Mouse (Mus musculus) liver, embryonic 14.5 days (tissue): ENCODE measurements at regions not wholly inside any gene's neighbourhood (a gene's known extent, or its start where the extent isn't known, plus 50 kb on each side); places are given as distances from the start of the nearest gene placed in this dataset.

Source experiments
- ATAC-seq: fragments of 200-750 bp; cut with Nextera tagmentation; 2 replicates; pipeline ENCODE4 v1.8.0; 2017; ENCODE audit warnings: moderate number of reproducible peaks, mild to moderate bottlenecking, moderate library complexity; ENCODE audit not compliant: insufficient read depth
- DNase-seq, 3 experiments: peaks; one replicate each; pipeline ENCODE4 v3.0.0-alpha.2; 2012 to 2013; ENCODE audit warnings: low read depth in 3 of 3, low spot score in 3 of 3
- H3K27ac ChIP-seq: fragments of 300-500 bp; sonication (generic); 2 replicates; pipeline ENCODE4 v1.5.1; 2014; ENCODE audit warnings: moderate library complexity, mild to moderate bottlenecking, control low read depth, inconsistent platforms
- H3K27me3 ChIP-seq: fragments of 300-500 bp; sonication (generic); 2 replicates; pipeline ENCODE4 v1.6.1; 2014; ENCODE audit warnings: mild to moderate bottlenecking, low read length, moderate library complexity; ENCODE audit not compliant: control insufficient read depth, insufficient read depth
- H3K36me3 ChIP-seq: fragments of 300-500 bp; sonication (generic); replicated peaks from 2 replicates; pipeline ENCODE4 v1.6.1; 2014; ENCODE audit warnings: low read depth; ENCODE audit not compliant: control insufficient read depth, insufficient read depth
- H3K4me1 ChIP-seq, 2 experiments: fragments of 200-500 bp in 1 of 2; fragments of 300-500 bp in 1 of 2; sonication (generic) in 1 of 2; replicated peaks; 2 replicates each; pipeline ENCODE4 v1.6.1; 2012 to 2014; ENCODE audit warnings: antibody characterized with exemption in 1 of 2, inconsistent platforms in 1 of 2, low read length in 1 of 2; ENCODE audit not compliant: control insufficient read depth in 2 of 2, insufficient read depth in 2 of 2
- H3K4me2 ChIP-seq: fragments of 300-500 bp; sonication (generic); 2 replicates; pipeline ENCODE4 v1.6.1; 2014; ENCODE audit warnings: low read depth, mild to moderate bottlenecking, control low read depth, moderate library complexity
- H3K4me3 ChIP-seq, 2 experiments: fragments of 200-500 bp in 1 of 2; fragments of 300-500 bp in 1 of 2; sonication (generic) in 1 of 2; 2 replicates each; pipeline ENCODE4 v1.5.1; 2012 to 2014; ENCODE audit warnings: low read depth in 2 of 2, low read length in 2 of 2, mild to moderate bottlenecking in 2 of 2, control low read depth in 1 of 2, inconsistent platforms in 1 of 2, moderate library complexity in 1 of 2; ENCODE audit not compliant: insufficient read depth in 1 of 2
- H3K9ac ChIP-seq: fragments of 300-500 bp; sonication (generic); replicated peaks from 2 replicates; pipeline ENCODE4 v1.6.1; 2014; ENCODE audit warnings: mild to moderate bottlenecking, control low read depth, moderate library complexity
- H3K9me3 ChIP-seq: fragments of 300-500 bp; sonication (generic); 2 replicates; pipeline ENCODE4 v1.6.1; 2016; ENCODE audit warnings: low read length, mixed read lengths; ENCODE audit not compliant: control insufficient read depth
- CTCF ChIP-seq: IDR thresholded peaks from 2 replicates; pipeline ENCODE4 v1.5.1; 2016; ENCODE audit warnings: antibody characterized with exemption, low read depth, control low read depth
- EP300 ChIP-seq: IDR thresholded peaks from 2 replicates; pipeline ENCODE4 v1.6.1; 2016; ENCODE audit warnings: antibody characterized with exemption, low read depth
- WGBS: fragments of 180-500 bp; shearing (Covaris S2); extraction: QIAGEN DNeasy Blood & Tissue Kit; methylation state at CpG from one replicate; pipeline ENCODE4 v1.1.7; 2014; ENCODE audit not compliant: insufficient replicate concordance; 5-methylcytosine and 5-hydroxymethylcytosine counted together

- no peaks in the 10 kb centered on the region for H3K36me3 ChIP-seq
- H3K27me3 ChIP-seq, result no peaks in the 10 kb centered on the region
- no peak overlapping the region for H3K27ac ChIP-seq
- DNase-seq (no peak), ATAC-seq (no peak)
- H3K4me2 ChIP-seq, result no peak overlapping the region
- no peaks in the 10 kb centered on the region for H3K4me1 ChIP-seq
- 68% methylated on average over 4 of the region's 4 CpGs for WGBS
- no peak for TF ChIP-seq EP300
- TF ChIP-seq CTCF, result no peak
- no peak overlapping the region for H3K9ac ChIP-seq
- H3K4me3 ChIP-seq, result no peak overlapping the region
- no peaks in the 10 kb centered on the region for H3K9me3 ChIP-seq
These were observed 137.6 kb downstream of the Insig2 start for GRCm38 (mm10) chr1:121194800-121195199.

GRCm38 (mm10) chr1:121215843-121216242 lies 116.5 kb downstream of the Insig2 start:
- TF ChIP-seq CTCF, result peak; percentile 39; the same call in 1 of the 2 replicates
- TF ChIP-seq EP300, result no peak
- Histone ChIP-seq H3K4me2 (no peak overlapping the region), H3K9me3 (no peaks in the 10 kb centered on the region), H3K27ac (no peak overlapping the region), H3K4me3 (no peak overlapping the region), H3K4me1 (no peaks in the 10 kb centered on the region), H3K9ac (no peak overlapping the region), H3K36me3 (no peaks in the 10 kb centered on the region), H3K27me3 (no peaks in the 10 kb centered on the region)
- WGBS, result 21% methylated on average over 2 of the region's 2 CpGs
- ATAC-seq, result no peak
- no peak for DNase-seq

- DNase-seq (no peak), ATAC-seq (no peak)
- TF ChIP-seq CTCF, result no peak
- no peak for TF ChIP-seq EP300
- Histone ChIP-seq H3K27me3 (no peaks in the 10 kb centered on the region), H3K9me3 (no peaks in the 10 kb centered on the region), H3K4me3 (no peak overlapping the region), H3K9ac (no peak overlapping the region), H3K36me3 (no peaks in the 10 kb centered on the region), H3K27ac (no peak overlapping the region), H3K4me2 (no peak overlapping the region), H3K4me1 (no peaks in the 10 kb centered on the region)
- WGBS, result 75% methylated on average over 11 of the region's 11 CpGs
These were observed 108.1 kb downstream of the Insig2 start for GRCm38 (mm10) chr1:121224250-121224649.

- no peak for ATAC-seq
These were observed 105.7 kb downstream of the Insig2 start for GRCm38 (mm10) chr1:121226466-121227232.

GRCm38 (mm10) chr1:121227233-121227594 lies 105.2 kb downstream of the Insig2 start:
- Histone ChIP-seq H3K36me3 (no peaks in the 10 kb centered on the region), H3K27me3 (no peaks in the 10 kb centered on the region), H3K9me3 (no peaks in the 10 kb centered on the region), H3K9ac (no peak overlapping the region), H3K4me1 (no peaks in the 10 kb centered on the region), H3K4me3 (no peak overlapping the region), H3K27ac (no peak overlapping the region), H3K4me2 (no peak overlapping the region)
- no peak for DNase-seq
- WGBS, result 65% methylated on average over 6 of the region's 6 CpGs
- TF ChIP-seq EP300, result no peak
- no peak for TF ChIP-seq CTCF
- ATAC-seq, result no peak

More at GRCm38 (mm10) chr1:121226466-121227232, 105.7 kb downstream of the Insig2 start:
- WGBS, result 54% methylated on average over 15 of the region's 15 CpGs
- no peak overlapping the region for H3K9ac ChIP-seq
- TF ChIP-seq CTCF (no peak), EP300 (no peak)
- no peak overlapping the region for H3K4me2 ChIP-seq
- no peaks in the 10 kb centered on the region for H3K4me1 ChIP-seq
- no peak overlapping the region for H3K27ac ChIP-seq
- no peak overlapping the region for H3K4me3 ChIP-seq
- H3K36me3 ChIP-seq, result no peaks in the 10 kb centered on the region
- no peaks in the 10 kb centered on the region for H3K9me3 ChIP-seq
- no peaks in the 10 kb centered on the region for H3K27me3 ChIP-seq
- no peak for DNase-seq
